Mouse (Mus musculus): ENCODE measurements around the gene Hnrnpa1.

Hnrnpa1 gene

GRCm38 (mm10) chr15:103240160-103241028 lies at the start of gene Hnrnpa1:
Hnrnpa1 (plus strand) TSS chr15:103240432.
- DNase-seq (ENCODE audit: low spot score in 2 of 2), result peak in 1 of 2 experiments; percentile 93

GRCm38 (mm10) chr15:103190531-103191462 lies 49.4 kb upstream of the Hnrnpa1 start:
- DNase-seq (ENCODE audit: low spot score in 2 of 2), result peak in 1 of 2 experiments; percentile 74

- DNase-seq (ENCODE audit: low spot score in 2 of 2), result no peak
These were observed 46.6 kb upstream of the Hnrnpa1 start for GRCm38 (mm10) chr15:103193606-103194005.

GRCm38 (mm10) chr15:103196835-103197234 lies 43.4 kb upstream of the Hnrnpa1 start:
- no peak for DNase-seq (ENCODE audit: low spot score in 2 of 2)

GRCm38 (mm10) chr15:103197785-103198184 lies 42.4 kb upstream of the Hnrnpa1 start:
- DNase-seq (ENCODE audit: low spot score in 2 of 2), result no peak

GRCm38 (mm10) chr15:103202088-103202793 lies 38.0 kb upstream of the Hnrnpa1 start:
- no peak for DNase-seq (ENCODE audit: low spot score in 2 of 2)

- DNase-seq (ENCODE audit: low spot score in 2 of 2), result no peak
These were observed 35.1 kb upstream of the Hnrnpa1 start for GRCm38 (mm10) chr15:103205156-103205555.

- DNase-seq (ENCODE audit: low spot score in 2 of 2), result no peak
These were observed 26.1 kb upstream of the Hnrnpa1 start for GRCm38 (mm10) chr15:103214149-103214548.

- peak; percentile 38 to 76 for DNase-seq (ENCODE audit: low spot score in 2 of 2)
These were observed 25.0 kb upstream of the Hnrnpa1 start for GRCm38 (mm10) chr15:103214971-103215907.

GRCm38 (mm10) chr15:103216052-103216451 lies 24.2 kb upstream of the Hnrnpa1 start:
- no peak for DNase-seq (ENCODE audit: low spot score in 2 of 2)

GRCm38 (mm10) chr15:103220785-103221184 lies 19.4 kb upstream of the Hnrnpa1 start:
- DNase-seq (ENCODE audit: low spot score in 2 of 2), result no peak

- no peak for DNase-seq (ENCODE audit: low spot score in 2 of 2)
These were observed 18.8 kb upstream of the Hnrnpa1 start for GRCm38 (mm10) chr15:103221386-103221785.

- DNase-seq (ENCODE audit: low spot score in 2 of 2), result no peak
These were observed 16.1 kb upstream of the Hnrnpa1 start for GRCm38 (mm10) chr15:103224161-103224560.

GRCm38 (mm10) chr15:103227022-103227421 lies 13.2 kb upstream of the Hnrnpa1 start:
- no peak for DNase-seq (ENCODE audit: low spot score in 2 of 2)

GRCm38 (mm10) chr15:103227572-103227971 lies 12.7 kb upstream of the Hnrnpa1 start:
- DNase-seq (ENCODE audit: low spot score in 2 of 2), result no peak

GRCm38 (mm10) chr15:103228904-103229303 lies 11.3 kb upstream of the Hnrnpa1 start:
- no peak for DNase-seq (ENCODE audit: low spot score in 2 of 2)

- no peak for DNase-seq (ENCODE audit: low spot score in 2 of 2)
These were observed 7.1 kb upstream of the Hnrnpa1 start for GRCm38 (mm10) chr15:103233119-103233518.

GRCm38 (mm10) chr15:103237295-103237694 lies 2.9 kb upstream of the Hnrnpa1 start:
- DNase-seq (ENCODE audit: low spot score in 2 of 2), result no peak

GRCm38 (mm10) chr15:103239130-103239684 lies 1.0 kb upstream of the Hnrnpa1 start:
- DNase-seq (ENCODE audit: low spot score in 2 of 2), result peak; percentile 87 to 95

- DNase-seq (ENCODE audit: low spot score in 2 of 2), result peak; percentile 90 to 95
These were observed 510 bp upstream of the Hnrnpa1 start, which contains the start of gene Cbx5 for GRCm38 (mm10) chr15:103239685-103240159. Cbx5 (minus strand) TSS chr15:103239816.

Measured in spleen, postnatal 10 days (tissue).